In the genomic region with DNA sequence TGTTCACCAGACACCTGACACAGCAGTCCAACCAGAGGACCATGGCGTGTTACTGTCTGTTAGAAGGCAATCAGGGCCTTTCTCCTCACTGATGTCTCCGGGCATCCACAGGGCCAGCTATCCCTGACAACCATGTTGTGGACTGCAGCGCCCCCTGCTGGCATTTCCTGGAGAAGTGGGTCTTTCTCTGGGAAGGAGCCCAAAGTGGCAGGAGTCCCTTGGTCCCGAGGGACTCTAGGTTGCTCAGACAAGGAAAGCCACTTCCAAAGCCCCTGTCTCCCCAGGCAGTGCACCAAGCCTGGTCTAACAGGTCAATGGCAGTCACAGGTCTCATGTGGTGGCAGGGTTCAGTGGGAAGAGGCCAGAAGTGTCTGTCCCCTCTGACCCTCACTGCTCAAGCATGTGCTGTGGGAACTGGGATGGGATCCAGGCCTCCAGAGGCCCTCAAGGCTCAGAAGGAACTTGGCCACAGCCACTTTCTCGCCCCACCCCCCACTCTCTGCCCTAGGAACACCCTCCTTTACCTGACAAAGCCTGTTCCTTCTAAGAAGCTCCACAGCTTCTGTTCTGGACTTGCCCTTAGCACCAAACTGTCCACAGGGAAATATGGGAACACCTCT, we compare ENCODE assay signal across 9 mouse cellular contexts. TPM values are rescaled to one million over a fixed set of nuclear protein-coding genes. Genes with fewer than 3 reads are reported as not detected.
DNase-seq lines count a peak whose midpoint lies in the region; ATAC-seq and TF ChIP-seq lines count a peak whose summit lies in the region.
"Had no signal": no experiment of that assay in that cellular context is flagged by ENCODE, and none has a peak within 500 bp of the region (broad histone marks: within the 10 kb centered on the region; RNA-seq: fewer than 3 reads in every experiment).

No protein-coding gene starts in this region.

- ATAC-seq in hindbrain, embryonic 16.5 days = no peak
- ATAC-seq in midbrain, embryonic 13.5 days = no peak
- no peak for ATAC-seq in stomach, postnatal 0 days (ENCODE audit: low FRiP score, low TSS enrichment)

- WGBS in hindbrain, embryonic 10.5 days = 38% methylated on average over 5 of the region's 5 CpGs
- WGBS in hindbrain, embryonic 16.5 days = 36% methylated on average over 5 of the region's 5 CpGs
- 35% methylated on average over 5 of the region's 5 CpGs for WGBS in midbrain, embryonic 13.5 days
- WGBS in stomach, postnatal 0 days = 23% methylated on average over 5 of the region's 5 CpGs

- no peak overlapping the region for H3K27ac ChIP-seq in hindbrain, embryonic 10.5 days
- no peak overlapping the region for H3K27ac ChIP-seq in hindbrain, embryonic 16.5 days (ENCODE audit: low read depth, low read length)
- H3K27ac ChIP-seq in midbrain, embryonic 13.5 days = no peak overlapping the region
- 0 out of 2 replicates have a peak overlapping the region, but pooled peaks have one; percentile 30 for H3K27ac ChIP-seq in stomach, postnatal 0 days (replicated peaks)
- H3K27ac ChIP-seq: neural tube, embryonic 12.5 days had no signal

- no peak overlapping the region for H3K4me2 ChIP-seq in hindbrain, embryonic 16.5 days (ENCODE audit: low read length)
- H3K4me2 ChIP-seq in midbrain, embryonic 13.5 days (replicated peaks) = no peak overlapping the region
- H3K4me2 ChIP-seq in stomach, postnatal 0 days (replicated peaks; ENCODE audit: low read depth) = no peak overlapping the region
- H3K4me2 ChIP-seq: neural tube, embryonic 12.5 days had no signal

- no peak for TF ChIP-seq EP300 in stomach, postnatal 0 days (optimal IDR thresholded peaks at IDR 0.05)

- intact Hi-C loops in heart, postnatal 14 days (cut with DNase I) = loop anchor here (2.0 to 10.0 kb wide), 2 partner anchors 49 to 183 kb away; no protein-coding TSS in a partner anchor
- intact Hi-C loops in left cerebral cortex, postnatal 36 days (cut with DNase I) = no loop called here

- no peak overlapping the region for H3K9ac ChIP-seq in hindbrain, embryonic 16.5 days (ENCODE audit: low read depth, low read length)
- H3K9ac ChIP-seq in midbrain, embryonic 13.5 days (replicated peaks) = peak overlapping the region; percentile 33; the same call in 1 of the 2 replicates
- peak overlapping the region; percentile 38; the same call in 1 of the 2 replicates for H3K9ac ChIP-seq in stomach, postnatal 0 days (ENCODE audit: low read length)
- H3K9ac ChIP-seq: neural tube, embryonic 12.5 days had no signal

- H3K9me3 ChIP-seq in hindbrain, embryonic 10.5 days = no peaks in the 10 kb centered on the region
- H3K9me3 ChIP-seq in hindbrain, embryonic 16.5 days (ENCODE audit: control insufficient read depth, low read length) = no peaks in the 10 kb centered on the region
- no peaks in the 10 kb centered on the region for H3K9me3 ChIP-seq in midbrain, embryonic 13.5 days
- H3K9me3 ChIP-seq in stomach, postnatal 0 days (ENCODE audit: control insufficient read depth, low read length) = no peaks in the 10 kb centered on the region
- H3K9me3 ChIP-seq: neural tube, embryonic 12.5 days had no signal

- peaks cover 52% of the 10 kb centered on the region for H3K4me1 ChIP-seq in hindbrain, embryonic 10.5 days (replicated peaks)
- peaks cover 30% of the 10 kb centered on the region for H3K4me1 ChIP-seq in hindbrain, embryonic 16.5 days (ENCODE audit: control insufficient read depth, insufficient read depth, low read depth, low read length)
- H3K4me1 ChIP-seq in midbrain, embryonic 13.5 days (replicated peaks) = peaks cover 40% of the 10 kb centered on the region
- peaks cover 9% of the 10 kb centered on the region for H3K4me1 ChIP-seq in stomach, postnatal 0 days (replicated peaks; ENCODE audit: control insufficient read depth, insufficient read depth)

- TF ChIP-seq CTCF in stomach, postnatal 0 days (IDR thresholded peaks at IDR 0.05; ENCODE audit: low read depth) = peak; percentile 85

- H3K36me3 ChIP-seq in hindbrain, embryonic 10.5 days = peaks cover 3% of the 10 kb centered on the region; the same call in 1 of the 2 replicates
- no peaks in the 10 kb centered on the region for H3K36me3 ChIP-seq in hindbrain, embryonic 16.5 days (ENCODE audit: control insufficient read depth, insufficient read depth, low read length)
- no peaks in the 10 kb centered on the region for H3K36me3 ChIP-seq in midbrain, embryonic 13.5 days
- no peaks in the 10 kb centered on the region for H3K36me3 ChIP-seq in stomach, postnatal 0 days (ENCODE audit: control insufficient read depth, insufficient read depth, low read length)
- H3K36me3 ChIP-seq: neural tube, embryonic 12.5 days had no signal

- DNase-seq in hindbrain, embryonic 10.5 days (ENCODE audit: low spot score) = peak; percentile 77
- DNase-seq in adrenal gland, adult 18-20 months (ENCODE audit: low spot score in 2 of 2) = peak; percentile 89 to 90
- DNase-seq in embryo, embryonic 9.5 days (ENCODE audit: extremely low spot score) = peak; percentile 74
- peak; percentile 75 to 87 for DNase-seq in heart, postnatal 14 days
- peak; percentile 55 to 64 for DNase-seq in left cerebral cortex, postnatal 36 days (ENCODE audit: low spot score in 2 of 2)
- peak; percentile 85 for DNase-seq in stomach, postnatal 0 days (ENCODE audit: low spot score)

- H3K4me3 ChIP-seq in hindbrain, embryonic 10.5 days = 0 out of 2 replicates have a peak overlapping the region, but pooled peaks have one; percentile 1
- H3K4me3 ChIP-seq in hindbrain, embryonic 16.5 days (ENCODE audit: low read length) = no peak overlapping the region
- no peak overlapping the region for H3K4me3 ChIP-seq in midbrain, embryonic 13.5 days (replicated peaks)
- H3K4me3 ChIP-seq in stomach, postnatal 0 days (ENCODE audit: low read depth, low read length) = no peak overlapping the region
- H3K4me3 ChIP-seq: neural tube, embryonic 12.5 days had no signal

- no peaks in the 10 kb centered on the region for H3K27me3 ChIP-seq in hindbrain, embryonic 10.5 days (ENCODE audit: insufficient read depth, poor library complexity, severe bottlenecking)
- H3K27me3 ChIP-seq in hindbrain, embryonic 16.5 days (replicated peaks; ENCODE audit: control insufficient read depth, insufficient read depth, low read length) = no peaks in the 10 kb centered on the region
- no peaks in the 10 kb centered on the region for H3K27me3 ChIP-seq in midbrain, embryonic 13.5 days
- no peaks in the 10 kb centered on the region for H3K27me3 ChIP-seq in stomach, postnatal 0 days (ENCODE audit: control insufficient read depth, insufficient read depth, low read length)
- H3K27me3 ChIP-seq: neural tube, embryonic 12.5 days had no signal

RNA-seq across cellular contexts. Expression of a gene that starts 3.9 kb away (rescaled TPM):
- 33.3 and 38.5 TPM in 2 replicates for polyA plus RNA-seq in hindbrain, embryonic 10.5 days (2016; fragmentation: Nextera tagmentation; extraction: Ambion mirVana)
- polyA plus RNA-seq in hindbrain, embryonic 16.5 days (2015; fragmentation: Nextera tagmentation; extraction: Ambion mirVana) = 25.8 and 26.5 TPM in 2 replicates
- 10 to 100 TPM; 32.9 to 48.4 TPM for total RNA-seq in adrenal gland, adult 18-20 months (2021)
- total RNA-seq in heart, postnatal 14 days (2021) = 10 to 100 TPM; 14.2 to 18.1 TPM
- total RNA-seq in left cerebral cortex, postnatal 36 days (2021) = 10 to 100 TPM; 43.5 to 56.8 TPM
- polyA plus RNA-seq in midbrain, embryonic 13.5 days (2015; fragmentation: Nextera tagmentation; extraction: Ambion mirVana) = 28.8 and 32.6 TPM in 2 replicates
- polyA plus RNA-seq in stomach, postnatal 0 days (2015; fragmentation: Nextera tagmentation; extraction: Ambion mirVana) = 7.1 and 8.5 TPM in 2 replicates

RNA-seq across cellular contexts. Expression of a gene that starts 18.5 kb away (rescaled TPM):
- polyA plus RNA-seq in hindbrain, embryonic 10.5 days (2016; fragmentation: Nextera tagmentation; extraction: Ambion mirVana) = 0.56 and 0.90 TPM in 2 replicates
- 1.5 and 1.6 TPM in 2 replicates for polyA plus RNA-seq in hindbrain, embryonic 16.5 days (2015; fragmentation: Nextera tagmentation; extraction: Ambion mirVana)
- total RNA-seq in adrenal gland, adult 18-20 months (2021) = 1 to 10 TPM in 1 of 2 experiments, under 1 TPM in 1; 0.80 to 1.1 TPM
- total RNA-seq in heart, postnatal 14 days (2021) = not detected
- under 1 TPM; 0.20 to 0.27 TPM for total RNA-seq in left cerebral cortex, postnatal 36 days (2021)
- 0.94 and 1.1 TPM in 2 replicates for polyA plus RNA-seq in midbrain, embryonic 13.5 days (2015; fragmentation: Nextera tagmentation; extraction: Ambion mirVana)
- 0.02 and 0.10 TPM in 2 replicates for polyA plus RNA-seq in stomach, postnatal 0 days (2015; fragmentation: Nextera tagmentation; extraction: Ambion mirVana)

RNA-seq across cellular contexts. Expression of a gene that starts 19.7 kb away (rescaled TPM):
- polyA plus RNA-seq in hindbrain, embryonic 10.5 days (2016; fragmentation: Nextera tagmentation; extraction: Ambion mirVana) = 6.9 and 7.3 TPM in 2 replicates
- polyA plus RNA-seq in hindbrain, embryonic 16.5 days (2015; fragmentation: Nextera tagmentation; extraction: Ambion mirVana) = 5.1 and 5.8 TPM in 2 replicates
- 10 to 100 TPM; 11.3 to 12.3 TPM for total RNA-seq in adrenal gland, adult 18-20 months (2021)
- 1 to 10 TPM; 4.5 to 4.7 TPM for total RNA-seq in heart, postnatal 14 days (2021)
- total RNA-seq in left cerebral cortex, postnatal 36 days (2021) = 10 to 100 TPM; 51.6 to 54.2 TPM
- polyA plus RNA-seq in midbrain, embryonic 13.5 days (2015; fragmentation: Nextera tagmentation; extraction: Ambion mirVana) = 3.7 and 4.5 TPM in 2 replicates
- polyA plus RNA-seq in stomach, postnatal 0 days (2015; fragmentation: Nextera tagmentation; extraction: Ambion mirVana) = 8.3 and 8.4 TPM in 2 replicates

RNA-seq across cellular contexts. Expression of a gene that starts 32.7 kb away (rescaled TPM):
- polyA plus RNA-seq in hindbrain, embryonic 10.5 days (2016; fragmentation: Nextera tagmentation; extraction: Ambion mirVana) = 89.1 and 109 TPM in 2 replicates
- polyA plus RNA-seq in hindbrain, embryonic 16.5 days (2015; fragmentation: Nextera tagmentation; extraction: Ambion mirVana) = 127 and 130 TPM in 2 replicates
- total RNA-seq in adrenal gland, adult 18-20 months (2021) = 100 to 1,000 TPM in 1 of 2 experiments, 10 to 100 TPM in 1; 94.5 to 102 TPM
- total RNA-seq in heart, postnatal 14 days (2021) = 10 to 100 TPM; 73.0 to 75.1 TPM
- total RNA-seq in left cerebral cortex, postnatal 36 days (2021) = 100 to 1,000 TPM; 181 to 238 TPM
- 78.5 and 93.4 TPM in 2 replicates for polyA plus RNA-seq in midbrain, embryonic 13.5 days (2015; fragmentation: Nextera tagmentation; extraction: Ambion mirVana)
- 92.5 and 103 TPM in 2 replicates for polyA plus RNA-seq in stomach, postnatal 0 days (2015; fragmentation: Nextera tagmentation; extraction: Ambion mirVana)

RNA-seq across cellular contexts. Expression of a gene that starts 45.2 kb away (rescaled TPM):
- polyA plus RNA-seq in hindbrain, embryonic 10.5 days (2016; fragmentation: Nextera tagmentation; extraction: Ambion mirVana) = 89.9 and 92.0 TPM in 2 replicates
- 73.6 and 80.8 TPM in 2 replicates for polyA plus RNA-seq in hindbrain, embryonic 16.5 days (2015; fragmentation: Nextera tagmentation; extraction: Ambion mirVana)
- total RNA-seq in adrenal gland, adult 18-20 months (2021) = 10 to 100 TPM; 49.7 to 54.4 TPM
- 10 to 100 TPM; 19.8 to 23.5 TPM for total RNA-seq in heart, postnatal 14 days (2021)
- 10 to 100 TPM; 40.1 to 45.1 TPM for total RNA-seq in left cerebral cortex, postnatal 36 days (2021)
- polyA plus RNA-seq in midbrain, embryonic 13.5 days (2015; fragmentation: Nextera tagmentation; extraction: Ambion mirVana) = 60.2 and 60.3 TPM in 2 replicates
- polyA plus RNA-seq in stomach, postnatal 0 days (2015; fragmentation: Nextera tagmentation; extraction: Ambion mirVana) = 67.8 and 77.3 TPM in 2 replicates
